Mouse (Mus musculus): ENCODE results near the gene Dnajc8.
"Not testable (repeated sequence)": the region's sequence is repeated elsewhere in the genome, so short reads cannot be mapped to it uniquely, and the experiment has no call there.

- not testable (repeated sequence) for TF ChIP-seq CTCF (IDR thresholded peaks at IDR 0.05; ENCODE audit: low read depth, low read length); GATA1 (IDR thresholded peaks at IDR 0.05; ENCODE audit: borderline replicate concordance, low read length); TAL1 (conservative IDR thresholded peaks at IDR 0.05; ENCODE audit: low read depth, low read length); POLR2AphosphoS5 (IDR thresholded peaks at IDR 0.05; ENCODE audit: insufficient replicate concordance, low read depth, low read length); GATA2 (IDR thresholded peaks at IDR 0.05; ENCODE audit: borderline replicate concordance, low read depth, low read length)
These were observed 20.2 kb downstream of the Dnajc8 start for GRCm38 (mm10) chr4:132555550-132555949.

Data from G1E (cell line).